Mouse (Mus musculus) CD4-positive naive resting alpha-beta T cell, adult 57 days (primary cell): ENCODE measurements around the gene Bud31. TPM values are rescaled to one million over a fixed set of nuclear protein-coding genes. Genes with fewer than 3 reads are reported as not detected.

ENCODE experiments used
- total RNA-seq: library from RNA; stranded (reverse); gene quantifications from one replicate; pipeline ENCODE4 v1.2.4, GENCODE M21; 2023

Bud31 gene
- total RNA-seq, result 224 TPM

GRCm38 (mm10) chr5:145139571-145140519, at the start of gene Bud31, which contains the start of gene Pdap1:
TSS of gene Bud31 (plus strand) at chr5:145140362.
TSS of gene Pdap1 (minus strand) at chr5:145140238.

GRCm38 (mm10) chr5:145114071-145114605, 26.0 kb upstream of the Bud31 start, which contains the start of gene Arpc1b:
TSS of gene Arpc1b (plus strand) at chr5:145114215.

GRCm38 (mm10) chr5:145166536-145167305, 26.6 kb downstream of the Bud31 start, which contains the start of the genes Ptcd1 and Cpsf4:
TSS of gene Ptcd1 (minus strand) at chr5:145167108.
TSS of gene Cpsf4 (plus strand) at chr5:145167213.

GRCm38 (mm10) chr5:145191962-145192361, 51.8 kb downstream of the Bud31 start, which contains the start of gene Atp5j2:
TSS of gene Atp5j2 (minus strand) at chr5:145192062.

Other genes starting within 250 kb of the Bud31 start
- 69.1 TPM for gene Smurf1, start 174.5 kb upstream of the Bud31 start, total RNA-seq
- gene Gm4871, start 107.6 kb upstream of the Bud31 start, total RNA-seq, result not detected
- gene 1700018F24Rik, start 97.4 kb upstream of the Bud31 start, total RNA-seq, result not detected
- 92.6 TPM for gene Arpc1a, start 56.5 kb upstream of the Bud31 start, total RNA-seq
- not detected for gene Kpna7, start 56.3 kb upstream of the Bud31 start, total RNA-seq
- gene Arpc1b, start 26.1 kb upstream of the Bud31 start, total RNA-seq, result 379 TPM
- 43.2 TPM for gene Pdap1, start 124 bp upstream of the Bud31 start, total RNA-seq
- gene Ptcd1, start 26.7 kb downstream of the Bud31 start, total RNA-seq, result 22.3 TPM
- 41.4 TPM for gene Cpsf4, start 26.9 kb downstream of the Bud31 start, total RNA-seq
- 148 TPM for gene Atp5j2, start 51.7 kb downstream of the Bud31 start, total RNA-seq
- gene Zkscan14, start 61.5 kb downstream of the Bud31 start, total RNA-seq, result 49.5 TPM
- 10.5 TPM for gene Zkscan5, start 64.2 kb downstream of the Bud31 start, total RNA-seq
- gene Zfp655, start 91.4 kb downstream of the Bud31 start, total RNA-seq, result 68.9 TPM
- 36.8 TPM for gene Zscan25, start 140.1 kb downstream of the Bud31 start, total RNA-seq
- gene Cyp3a57, start 204.9 kb downstream of the Bud31 start, total RNA-seq, result not detected